Mouse (Mus musculus): ENCODE measurements around the gene Card19.

GRCm38 (mm10) chr13:49243492-49243891, 27.7 kb upstream of the Card19 start:
- TF ChIP-seq POLR2A (IDR thresholded peaks at IDR 0.05; ENCODE audit: low read depth, low read length) (no peak), CTCF (conservative IDR thresholded peaks at IDR 0.05; ENCODE audit: insufficient read depth, insufficient read length, low read depth, low read length) (no peak)

Data from kidney, adult 2 months (tissue).